In genomic region chr9:121856649-121857416, GRCm38 (mm10) we compare ENCODE assay signal across 8 mouse cellular contexts. TPM values are rescaled to one million over a fixed set of nuclear protein-coding genes. Genes with fewer than 3 reads are reported as not detected.
A peak's percentile ranks its signal among the peaks of the same experiment; 100 is the strongest.
DNase-seq lines count a peak whose midpoint lies in the region; ATAC-seq lines count a peak whose summit lies in the region.

No protein-coding gene starts in this region.

- H3K4me1 ChIP-seq in heart, embryonic 16.5 days (ENCODE audit: control insufficient read depth, insufficient read depth, low read length), result peaks cover 16% of the 10 kb centered on the region

- peak; percentile 80 for DNase-seq in adrenal gland, postnatal 14 days
- DNase-seq in adrenal gland, adult (ENCODE audit: inconsistent age in 2 of 2, low spot score in 1 of 2), result no peak
- peak; percentile 56 for DNase-seq in thymus, postnatal 25 days
- DNase-seq in thymus, postnatal 4 days, result no peak
- peak; percentile 55 for DNase-seq in liver
- DNase-seq in ovary, adult 18-20 months (ENCODE audit: low spot score), result no peak

- peak overlapping the region; percentile 89 for H3K4me3 ChIP-seq in heart, embryonic 16.5 days (ENCODE audit: low read length)

- peak overlapping the region; percentile 98 for H3K27ac ChIP-seq in heart, embryonic 16.5 days (ENCODE audit: low read length)

- 1% methylated on average over 39 of the region's 39 CpGs for WGBS in heart, embryonic 16.5 days

- H3K4me2 ChIP-seq in heart, embryonic 16.5 days (ENCODE audit: low read depth, low read length), result peak overlapping the region; percentile 75

- ATAC-seq in heart, embryonic 16.5 days (replicated peaks; ENCODE audit: extremely low read depth, insufficient read depth, low FRiP score), result peak; percentile 25
- ATAC-seq in monocyte, adult 5-6 weeks (replicated peaks; ENCODE audit: insufficient number of reproducible peaks, low FRiP score, low TSS enrichment, poor library complexity, severe bottlenecking), result peak; percentile 8; the same call in 1 of the 2 replicates

- no peaks in the 10 kb centered on the region; the same call in none of the 2 replicates for H3K36me3 ChIP-seq in heart, embryonic 16.5 days (ENCODE audit: control insufficient read depth, insufficient read depth)

- H3K9ac ChIP-seq in heart, embryonic 16.5 days (ENCODE audit: low read length), result peak overlapping the region; percentile 94

- H3K9me3 ChIP-seq in heart, embryonic 16.5 days (replicated peaks; ENCODE audit: control insufficient read depth, low read length), result no peaks in the 10 kb centered on the region

- H3K27me3 ChIP-seq in heart, embryonic 16.5 days (ENCODE audit: control insufficient read depth, insufficient read depth, low read length), result no peaks in the 10 kb centered on the region

RNA-seq across cellular contexts. Expression of gene Higd1a, which starts 1.3 kb away (rescaled TPM):
- 112 and 114 TPM in 2 replicates for total RNA-seq in adrenal gland, postnatal 14 days (2021)
- 214 and 262 TPM in 2 replicates for polyA plus RNA-seq in heart, embryonic 16.5 days (2015; fragmentation: Nextera tagmentation; extraction: Ambion mirVana)
- total RNA-seq in monocyte, adult 5-6 weeks (2017), result 32.4 to 39.0 TPM (median 35.7 TPM) in 3 replicates

RNA-seq across cellular contexts. Expression of gene Ccdc13, which starts 17.6 kb away (rescaled TPM):
- 0.86 and 1.1 TPM in 2 replicates for total RNA-seq in adrenal gland, postnatal 14 days (2021)
- 0.34 and 0.42 TPM in 2 replicates for polyA plus RNA-seq in heart, embryonic 16.5 days (2015; fragmentation: Nextera tagmentation; extraction: Ambion mirVana)
- total RNA-seq in monocyte, adult 5-6 weeks (2017), result 0.53 to 0.58 TPM in 2 of 3 replicates, not detected in the other

RNA-seq across cellular contexts. Expression of gene Ackr2, which starts 41.3 kb away (rescaled TPM):
- total RNA-seq in adrenal gland, postnatal 14 days (2021), result 1.4 and 2.1 TPM in 2 replicates
- 2.1 and 2.2 TPM in 2 replicates for polyA plus RNA-seq in heart, embryonic 16.5 days (2015; fragmentation: Nextera tagmentation; extraction: Ambion mirVana)
- 0.29 to 4.3 TPM (median 3.2 TPM) in 3 replicates for total RNA-seq in monocyte, adult 5-6 weeks (2017)

RNA-seq across cellular contexts. Expression of gene Cyp8b1, which starts 59.3 kb away (rescaled TPM):
- 1.6 and 10.7 TPM in 2 replicates for total RNA-seq in adrenal gland, postnatal 14 days (2021)
- 0.13 TPM in 1 of 2 replicates, not detected in the other for polyA plus RNA-seq in heart, embryonic 16.5 days (2015; fragmentation: Nextera tagmentation; extraction: Ambion mirVana)
- not detected in 3 replicates for total RNA-seq in monocyte, adult 5-6 weeks (2017)

Comparison
In these comparisons a context has a peak if more than half of its experiments do, and no peak if none do; other contexts are left out.
1. DNase-seq: peak in adrenal gland, postnatal 14 days (single experiment), thymus, postnatal 25 days (single experiment) and liver (single experiment); none in adrenal gland, adult (0 of 2), thymus, postnatal 4 days (single experiment) and ovary, adult 18-20 months (single experiment).